Mouse (Mus musculus): Measurements from ENCODE around the gene Gm3336. TPM values are rescaled to one million over a fixed set of nuclear protein-coding genes. Genes with fewer than 3 reads are reported as not detected.

Gene Gm3336
- polyA plus RNA-seq, 2 experiments = 0.04 to 0.11 TPM

GRCm38 (mm10) chr8:70697366-70698250, 20.7 kb upstream of the Gm3336 start:
- H3K9ac ChIP-seq (replicated peaks) = peak overlapping the region; percentile 74
- peaks cover 33 to 39% of the 10 kb centered on the region in 2 experiments for H3K4me1 ChIP-seq (replicated peaks; ENCODE audit: control insufficient read depth in 2 of 2, insufficient read depth in 2 of 2, low read length in 1 of 2)
- H3K4me3 ChIP-seq (ENCODE audit: insufficient read depth in 1 of 2, low read depth in 2 of 2, low read length in 2 of 2) = peak overlapping the region; percentile 41 to 55
- WGBS (ENCODE audit: insufficient replicate concordance) = 66% methylated on average over 12 of the region's 12 CpGs
- H3K4me2 ChIP-seq (ENCODE audit: low read depth) = peak overlapping the region; percentile 80
- DNase-seq (ENCODE audit: low read depth in 3 of 3, low spot score in 3 of 3) (no peak), ATAC-seq (ENCODE audit: insufficient read depth) (no peak)
- H3K9me3 ChIP-seq (ENCODE audit: control insufficient read depth, low read length) = no peaks in the 10 kb centered on the region
- no peaks in the 10 kb centered on the region for H3K27me3 ChIP-seq (ENCODE audit: control insufficient read depth, insufficient read depth, low read length)
- peak overlapping the region; percentile 88 for H3K27ac ChIP-seq
- TF ChIP-seq CTCF (IDR thresholded peaks at IDR 0.05; ENCODE audit: low read depth) = no peak
- TF ChIP-seq EP300 (IDR thresholded peaks at IDR 0.05; ENCODE audit: low read depth) = no peak
- H3K36me3 ChIP-seq (replicated peaks; ENCODE audit: control insufficient read depth, insufficient read depth, low read depth) = no peaks in the 10 kb centered on the region

GRCm38 (mm10) chr8:70698310-70699109, 19.8 kb upstream of the Gm3336 start, which contains the start of gene Jund:
Jund (plus strand) TSS chr8:70698949.
- peaks cover 33 to 36% of the 10 kb centered on the region in 2 experiments for H3K4me1 ChIP-seq (replicated peaks; ENCODE audit: control insufficient read depth in 2 of 2, insufficient read depth in 2 of 2, low read length in 1 of 2)

DNA sequence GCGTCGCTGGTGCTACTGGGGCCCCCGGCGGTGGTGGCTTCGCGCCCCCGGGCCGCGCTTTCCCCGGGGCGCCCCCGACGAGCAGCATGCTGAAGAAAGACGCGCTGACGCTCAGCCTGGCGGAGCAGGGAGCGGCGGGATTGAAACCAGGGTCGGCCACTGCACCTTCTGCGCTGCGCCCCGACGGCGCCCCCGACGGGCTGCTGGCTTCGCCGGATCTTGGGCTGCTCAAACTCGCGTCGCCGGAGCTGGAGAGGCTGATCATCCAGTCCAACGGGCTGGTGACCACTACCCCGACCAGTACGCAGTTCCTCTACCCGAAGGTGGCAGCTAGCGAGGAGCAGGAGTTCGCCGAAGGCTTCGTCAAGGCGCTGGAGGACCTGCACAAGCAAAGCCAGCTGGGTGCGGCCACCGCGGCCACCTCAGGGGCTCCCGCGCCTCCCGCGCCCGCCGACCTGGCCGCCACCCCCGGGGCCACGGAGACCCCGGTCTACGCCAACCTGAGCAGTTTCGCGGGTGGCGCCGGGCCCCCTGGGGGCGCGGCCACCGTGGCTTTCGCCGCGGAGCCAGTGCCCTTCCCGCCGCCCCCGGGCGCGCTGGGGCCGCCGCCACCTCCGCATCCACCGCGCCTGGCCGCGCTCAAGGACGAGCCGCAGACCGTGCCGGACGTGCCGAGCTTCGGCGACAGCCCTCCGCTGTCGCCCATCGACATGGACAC, 19.1 kb upstream of the Gm3336 start:
- TF ChIP-seq EP300 (IDR thresholded peaks at IDR 0.05; ENCODE audit: low read depth) (no peak), CTCF (IDR thresholded peaks at IDR 0.05; ENCODE audit: low read depth) (peak; percentile 33)
- H3K4me1 ChIP-seq (replicated peaks; ENCODE audit: control insufficient read depth in 2 of 2, insufficient read depth in 2 of 2, low read length in 1 of 2) = peaks cover 30 to 32% of the 10 kb centered on the region in 2 experiments
- H3K4me2 ChIP-seq (ENCODE audit: low read depth) = peak overlapping the region; percentile 70
- under 1% methylated on average over 89 of the region's 89 CpGs for WGBS (ENCODE audit: insufficient replicate concordance)
- peak overlapping the region; percentile 91 for H3K27ac ChIP-seq
- no peaks in the 10 kb centered on the region for H3K36me3 ChIP-seq (replicated peaks; ENCODE audit: control insufficient read depth, insufficient read depth, low read depth)
- peak overlapping the region; percentile 87 for H3K9ac ChIP-seq (replicated peaks)
- no peaks in the 10 kb centered on the region for H3K27me3 ChIP-seq (ENCODE audit: control insufficient read depth, insufficient read depth, low read length)
- ATAC-seq (ENCODE audit: insufficient read depth) = peak; percentile 28
- peak overlapping the region; percentile 75 to 84 for H3K4me3 ChIP-seq (ENCODE audit: insufficient read depth in 1 of 2, low read depth in 2 of 2, low read length in 2 of 2)
- H3K9me3 ChIP-seq (ENCODE audit: control insufficient read depth, low read length) = no peaks in the 10 kb centered on the region
- DNase-seq (ENCODE audit: low read depth in 3 of 3, low spot score in 3 of 3) = peak in 1 of 3 experiments; percentile 56

More at GRCm38 (mm10) chr8:70698310-70699109, 19.8 kb upstream of the Gm3336 start, which contains the start of gene Jund:
- Histone ChIP-seq H3K4me2 (ENCODE audit: low read depth) (peak within 1 kb of the TSS; percentile 80), H3K9ac (replicated peaks) (peak within 1 kb of the TSS; percentile 87), H3K27me3 (ENCODE audit: control insufficient read depth, insufficient read depth, low read length) (no peaks in the 10 kb centered on the region), H3K9me3 (ENCODE audit: control insufficient read depth, low read length) (no peaks in the 10 kb centered on the region), H3K36me3 (replicated peaks; ENCODE audit: control insufficient read depth, insufficient read depth, low read depth) (no peaks in the 10 kb centered on the region), H3K27ac (peak within 1 kb of the TSS; percentile 91), H3K4me3 (ENCODE audit: insufficient read depth in 1 of 2, low read depth in 2 of 2, low read length in 2 of 2) (peak within 1 kb of the TSS; percentile 75 to 84)
- peak; percentile 34 for TF ChIP-seq CTCF (IDR thresholded peaks at IDR 0.05; ENCODE audit: low read depth)
- TF ChIP-seq EP300 (IDR thresholded peaks at IDR 0.05; ENCODE audit: low read depth) = peak; percentile 65
- ATAC-seq (ENCODE audit: insufficient read depth) = peak; percentile 83
- DNase-seq (ENCODE audit: low read depth in 3 of 3, low spot score in 3 of 3) = peak; percentile 98 to 99 (median 98)
- WGBS (ENCODE audit: insufficient replicate concordance) = under 1% methylated on average over 68 of the region's 69 CpGs

- ATAC-seq (ENCODE audit: insufficient read depth) (no peak), DNase-seq (ENCODE audit: low read depth in 3 of 3, low spot score in 3 of 3) (peak in 2 of 3 experiments; percentile 47 to 52)
- H3K4me2 ChIP-seq (ENCODE audit: low read depth) = peak overlapping the region; percentile 70
- TF ChIP-seq CTCF (IDR thresholded peaks at IDR 0.05; ENCODE audit: low read depth) (no peak), EP300 (IDR thresholded peaks at IDR 0.05; ENCODE audit: low read depth) (no peak)
- H3K4me1 ChIP-seq (replicated peaks; ENCODE audit: control insufficient read depth in 2 of 2, insufficient read depth in 2 of 2, low read length in 1 of 2) = peaks cover 30 to 31% of the 10 kb centered on the region in 2 experiments
- WGBS (ENCODE audit: insufficient replicate concordance) = under 1% methylated on average over 53 of the region's 59 CpGs
- peak overlapping the region; percentile 91 for H3K27ac ChIP-seq
- H3K4me3 ChIP-seq (ENCODE audit: insufficient read depth in 1 of 2, low read depth in 2 of 2, low read length in 2 of 2) = peak overlapping the region; percentile 75 to 84
- no peaks in the 10 kb centered on the region for H3K27me3 ChIP-seq (ENCODE audit: control insufficient read depth, insufficient read depth, low read length)
- no peaks in the 10 kb centered on the region for H3K9me3 ChIP-seq (ENCODE audit: control insufficient read depth, low read length)
- H3K36me3 ChIP-seq (replicated peaks; ENCODE audit: control insufficient read depth, insufficient read depth, low read depth) = no peaks in the 10 kb centered on the region
- H3K9ac ChIP-seq (replicated peaks) = peak overlapping the region; percentile 87
Measured at GRCm38 (mm10) chr8:70699834-70700554, 18.3 kb upstream of the Gm3336 start.
